Mouse (Mus musculus): ENCODE results near the gene Dnal4.

Gene Dnal4

DNA sequence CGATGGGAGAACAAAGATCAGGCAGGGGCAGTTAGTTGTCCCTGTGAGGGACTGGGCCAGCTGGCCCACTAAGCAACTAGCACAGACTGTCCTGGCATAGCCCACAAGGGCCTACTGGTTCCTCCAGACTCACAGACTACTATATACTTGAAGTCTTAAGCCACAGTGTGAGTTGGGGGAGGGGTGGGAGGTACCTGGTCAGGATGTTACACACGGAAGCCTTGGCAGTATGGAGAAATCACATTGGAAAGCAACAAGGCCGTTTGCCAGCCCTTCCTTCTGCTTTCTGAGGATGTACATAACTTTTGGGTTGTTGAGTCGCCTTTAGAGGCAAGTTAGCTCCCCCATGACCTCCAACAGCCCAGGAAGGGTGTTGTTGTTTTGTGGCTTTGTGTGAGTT is 44.0 kb downstream of the Dnal4 start:
- no peak for DNase-seq (ENCODE audit: low spot score in 2 of 2)

DNA sequence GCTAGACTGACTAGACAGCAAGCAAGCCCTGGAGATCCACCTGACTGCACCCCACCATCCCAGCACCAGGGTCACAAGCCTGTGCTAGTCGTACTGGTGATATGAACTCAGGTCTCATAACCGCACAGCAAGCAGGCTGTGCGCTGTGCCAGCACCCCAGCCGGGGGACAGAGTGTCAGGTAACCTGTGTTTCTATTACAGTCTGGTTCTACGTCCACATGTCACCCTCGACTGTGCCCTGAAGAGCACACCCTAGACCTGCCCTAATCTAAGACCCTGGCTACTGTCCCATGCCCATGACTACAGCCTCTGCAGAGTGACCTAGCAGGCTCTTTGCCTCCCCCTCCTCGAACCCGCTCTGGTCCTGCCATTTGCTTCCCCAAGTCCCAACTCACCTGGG is 44.5 kb downstream of the Dnal4 start:
- DNase-seq (ENCODE audit: low spot score in 2 of 2), result no peak

DNA sequence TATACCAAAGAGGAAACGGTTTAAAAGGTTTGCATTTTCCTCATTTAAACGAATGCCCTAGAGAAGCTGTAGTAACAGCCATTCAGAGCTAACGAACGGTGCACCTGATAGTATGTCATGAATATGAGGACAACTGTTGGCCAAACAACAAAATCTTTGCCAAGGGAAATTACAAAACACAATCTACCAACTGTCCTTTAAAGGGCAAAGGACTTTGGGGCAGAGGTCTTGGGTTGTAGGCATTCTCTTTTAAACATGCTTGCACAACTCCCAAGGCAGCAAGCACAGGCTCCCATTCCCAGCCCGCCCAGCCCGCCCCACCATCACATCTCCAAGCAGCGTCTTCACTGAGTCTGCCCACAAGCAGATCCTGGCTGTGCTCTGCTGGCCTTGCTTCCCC is 46.1 kb downstream of the Dnal4 start:
- DNase-seq (ENCODE audit: low spot score in 2 of 2), result no peak

DNA sequence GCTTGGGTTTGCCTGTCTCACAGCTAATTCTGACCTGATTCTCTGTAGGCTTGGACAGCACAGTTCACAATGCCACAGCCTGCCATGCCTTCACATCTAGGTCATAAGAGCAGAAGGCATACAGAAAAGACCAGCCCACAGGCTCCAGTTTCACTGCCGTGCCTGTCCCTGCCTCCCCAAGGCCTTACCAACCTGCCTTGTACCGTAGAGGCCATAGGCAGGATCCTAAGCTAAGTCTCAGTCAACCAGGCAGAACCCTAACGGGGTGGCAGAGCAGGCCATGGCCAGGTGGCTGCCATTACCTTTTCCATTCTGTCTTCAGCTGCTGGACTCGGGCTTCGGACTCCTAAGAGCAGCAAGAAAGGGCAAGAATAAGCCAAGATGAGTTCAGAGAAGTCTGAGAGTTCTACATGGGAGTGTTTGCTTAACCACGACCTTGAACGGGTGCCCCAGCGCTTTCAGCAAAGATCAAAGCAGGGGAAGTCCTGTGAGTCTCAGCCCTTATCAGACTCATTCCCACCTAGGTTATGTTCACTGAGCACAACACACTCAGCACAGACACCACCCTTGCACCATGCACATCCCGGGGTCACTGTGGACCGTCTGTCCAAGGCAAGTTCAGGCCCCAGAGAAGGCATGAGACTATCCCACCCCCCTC is 48.8 kb downstream of the Dnal4 start:
- DNase-seq (ENCODE audit: low spot score in 2 of 2), result no peak

DNA sequence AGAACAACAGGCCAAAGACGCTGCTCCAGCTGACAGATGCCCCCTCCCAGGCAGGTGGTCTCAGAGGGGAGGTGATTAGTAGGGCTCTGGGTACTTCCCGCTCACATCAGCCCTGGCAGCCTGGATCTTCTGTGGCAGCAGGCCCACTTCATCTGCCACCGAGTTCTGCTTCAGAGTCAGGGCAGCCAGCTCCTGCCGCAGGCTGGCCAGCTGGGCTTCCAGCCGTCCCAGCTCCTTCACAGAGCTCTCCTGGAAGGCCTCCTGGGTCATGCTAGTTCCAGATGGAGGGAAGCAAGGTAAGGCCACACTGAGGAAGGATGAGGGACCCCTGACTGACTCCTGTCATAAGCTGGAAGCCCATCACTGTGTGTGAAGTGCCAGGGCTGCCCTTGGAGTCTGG is 49.3 kb downstream of the Dnal4 start:
- DNase-seq (ENCODE audit: low spot score in 2 of 2), result no peak

DNA sequence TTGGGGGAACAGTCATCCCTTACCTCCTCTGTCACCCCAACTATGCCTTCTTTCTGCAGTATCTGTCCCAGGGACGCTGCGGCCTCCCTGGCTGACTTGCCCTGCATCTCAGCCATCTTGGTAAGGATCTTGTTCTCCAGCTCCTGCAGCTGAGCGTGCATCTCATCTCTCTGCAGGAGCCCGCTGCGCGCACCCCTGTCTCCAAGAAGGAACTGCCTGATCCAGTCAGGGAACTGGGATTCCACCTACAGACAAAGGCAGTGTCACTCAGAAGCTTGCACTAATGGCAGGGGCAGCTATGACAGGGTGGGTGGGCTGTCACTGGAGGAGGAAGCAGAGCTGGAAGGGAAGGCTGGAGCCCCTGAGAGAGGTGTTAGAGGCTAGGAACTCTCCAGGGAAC is 49.8 kb downstream of the Dnal4 start:
- DNase-seq (ENCODE audit: low spot score in 2 of 2), result no peak

DNA sequence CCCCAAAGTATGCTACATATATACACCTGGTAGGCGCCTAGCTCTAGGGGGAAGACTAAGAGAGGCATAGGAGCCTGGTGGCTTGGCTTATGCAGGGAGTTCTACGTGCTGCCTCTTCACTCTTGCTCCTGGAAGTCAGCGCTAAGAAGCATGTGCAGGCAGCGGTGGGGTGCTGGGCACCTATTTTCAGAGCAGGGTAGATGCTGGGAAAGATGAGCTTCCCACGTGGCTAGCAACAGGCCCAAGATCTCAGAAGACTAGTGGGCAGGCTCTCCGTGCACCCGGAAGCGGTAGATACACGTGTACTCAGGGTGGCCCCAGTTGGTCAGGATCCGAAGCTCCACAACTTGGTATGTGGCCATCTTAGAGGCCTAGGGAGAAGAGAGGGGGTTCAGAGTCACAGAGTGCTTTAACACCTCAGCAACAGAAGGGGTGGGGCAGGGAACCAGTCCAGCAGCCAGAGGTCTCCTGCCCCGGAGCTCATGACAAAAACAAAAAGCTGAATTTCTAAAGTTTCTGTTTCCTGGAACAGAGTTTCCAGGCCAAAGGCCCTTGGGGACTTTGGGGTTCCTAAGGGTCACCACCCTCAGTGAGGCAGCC is 52.4 kb downstream of the Dnal4 start:
- peak; percentile 57 to 69 for DNase-seq (ENCODE audit: low spot score in 2 of 2)

DNA sequence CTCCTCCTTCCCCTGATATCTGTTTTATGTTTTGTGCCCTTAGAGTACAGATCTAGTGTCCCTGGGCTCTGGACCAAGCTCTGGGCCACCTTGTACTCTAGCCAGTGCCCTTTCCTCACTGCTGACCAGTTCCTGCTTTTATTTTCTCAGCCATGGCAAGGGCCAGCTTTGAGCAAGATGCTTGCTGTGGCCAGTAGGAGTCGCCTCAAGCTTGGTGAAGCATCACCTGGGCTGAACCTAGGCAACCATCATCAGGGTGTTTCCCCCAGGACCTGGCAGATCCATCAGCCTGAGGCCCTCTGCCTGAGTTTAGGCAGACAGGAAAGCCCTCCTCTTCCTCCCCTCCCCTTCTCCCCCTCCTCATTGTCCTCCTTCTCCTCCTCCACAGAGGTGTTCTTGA is 54.2 kb downstream of the Dnal4 start:
- no peak for DNase-seq (ENCODE audit: low spot score in 2 of 2)

DNA sequence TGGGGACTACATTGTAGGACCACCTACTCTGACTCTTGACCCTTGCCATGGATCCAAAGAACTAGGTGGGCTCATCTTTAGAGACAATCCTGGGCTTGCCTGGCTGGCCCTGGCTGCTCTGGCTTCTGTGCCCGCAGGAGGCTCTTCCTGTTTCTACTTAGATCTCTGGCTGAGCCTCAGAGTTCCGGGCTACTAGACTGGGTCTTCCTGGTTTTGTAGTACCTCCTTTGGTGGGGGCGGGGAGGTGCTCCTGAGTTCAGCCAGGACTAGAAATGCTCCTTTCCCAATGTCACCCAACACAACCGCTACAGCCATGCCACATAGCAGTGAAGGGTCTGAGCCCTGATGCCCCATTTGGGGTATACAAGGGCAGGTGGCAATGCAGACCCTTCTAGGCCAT is 56.9 kb downstream of the Dnal4 start:
- DNase-seq (ENCODE audit: low spot score in 2 of 2), result no peak

DNA sequence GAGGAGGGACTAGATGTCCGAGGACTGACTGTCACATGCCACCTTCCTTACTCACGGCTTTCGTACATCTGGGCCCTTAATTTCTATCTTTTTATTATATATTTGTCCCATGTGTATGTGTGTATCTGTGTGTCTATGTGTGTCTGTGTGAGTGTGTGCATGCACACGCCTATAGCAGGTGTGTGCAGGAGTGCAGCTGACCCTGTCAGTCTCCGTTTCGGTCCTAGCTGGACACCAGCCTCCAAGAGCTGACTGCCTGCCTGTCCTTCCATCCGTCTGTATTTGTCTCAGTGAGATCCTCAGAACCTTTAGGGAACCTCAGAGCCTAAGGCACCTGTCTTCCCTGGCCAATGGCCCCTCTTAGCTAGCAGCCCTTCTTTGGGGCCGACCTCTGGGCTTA is 57.4 kb downstream of the Dnal4 start:
- DNase-seq (ENCODE audit: low spot score in 2 of 2), result no peak

DNA sequence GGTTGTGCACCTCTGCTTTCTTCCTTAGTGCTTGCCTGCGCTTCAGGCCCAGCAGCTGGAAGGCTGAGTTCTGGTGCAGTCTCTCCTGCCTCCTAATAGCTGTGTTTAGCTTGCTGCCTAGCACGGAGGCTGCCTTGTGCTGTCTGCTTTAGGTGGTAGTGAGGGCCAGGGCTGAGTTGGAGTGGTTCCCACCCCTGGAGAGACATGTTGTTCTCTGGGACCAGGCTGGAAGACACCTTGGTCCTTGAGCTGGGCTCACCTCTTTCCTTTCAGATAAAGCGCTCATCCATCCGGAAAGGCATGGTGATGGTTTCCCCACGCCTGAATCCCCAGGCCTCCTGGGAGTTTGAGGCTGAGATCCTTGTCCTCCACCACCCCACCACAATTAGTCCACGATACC is 60.9 kb downstream of the Dnal4 start:
- DNase-seq (ENCODE audit: low spot score in 2 of 2), result no peak

DNA sequence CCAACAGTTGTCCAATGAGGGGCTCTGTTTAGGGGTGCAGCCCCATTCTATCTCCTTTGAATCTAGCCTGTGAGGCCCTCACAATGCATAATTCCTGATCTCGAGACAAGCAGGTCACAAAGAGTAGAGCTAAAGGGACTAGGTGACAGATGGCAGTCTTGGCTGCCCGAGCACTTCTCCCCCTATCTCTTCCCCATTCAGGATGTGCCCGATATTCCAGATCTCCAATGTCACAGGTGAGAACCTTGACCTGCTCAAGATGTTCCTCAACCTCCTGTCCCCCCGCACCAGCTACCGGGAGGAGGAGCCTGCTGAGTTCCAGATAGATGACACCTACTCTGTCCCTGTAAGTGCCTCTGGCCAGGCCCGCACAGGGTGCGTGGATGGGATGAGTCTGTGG is 62.0 kb downstream of the Dnal4 start:
- DNase-seq (ENCODE audit: low spot score in 2 of 2), result no peak
